Mouse (Mus musculus): ENCODE measurements around the gene Orc3. TPM values are rescaled to one million over a fixed set of nuclear protein-coding genes. Genes with fewer than 3 reads are reported as not detected.

Gene Orc3
- 112 TPM for total RNA-seq (2023)

GRCm38 (mm10) chr4:34614630-34615094, at the start of gene Orc3, which contains the start of gene Rars2:
Orc3 (minus strand) TSS chr4:34614944.
Rars2 (plus strand) TSS chr4:34614957.

GRCm38 (mm10) chr4:34550748-34551097, 64.0 kb downstream of the Orc3 start, which contains the start of gene Akirin2:
Akirin2 (plus strand) TSS chr4:34550937.

Other genes starting within 250 kb of the Orc3 start
- gene Akirin2, start 64.0 kb downstream of the Orc3 start, total RNA-seq (2023) = 63.0 TPM
- 19.9 TPM for gene Rars2, start within 50 bp of the Orc3 start, total RNA-seq (2023)
- gene Slc35a1, start 72.5 kb upstream of the Orc3 start, total RNA-seq (2023) = 16.1 TPM
- gene Cfap206, start 115.3 kb upstream of the Orc3 start, total RNA-seq (2023) = not detected
- gene Gm136, start 141.3 kb upstream of the Orc3 start, total RNA-seq (2023) = not detected
- gene Smim8, start 163.5 kb upstream of the Orc3 start, total RNA-seq (2023) = 14.9 TPM